Mouse (Mus musculus) intestine, embryonic 16.5 days (tissue): ENCODE data around the gene Dnajc2. TPM values are rescaled to one million over a fixed set of nuclear protein-coding genes. Genes with fewer than 3 reads are reported as not detected.
"Not testable (repeated sequence)": the region's sequence is repeated elsewhere in the genome, so short reads cannot be mapped to it uniquely, and the experiment has no call there.

Experiments
- ATAC-seq: fragments of 200-750 bp; cut with Nextera tagmentation; 2 replicates; pipeline ENCODE4 v1.8.0; 2017; ENCODE audit warnings: moderate TSS enrichment, moderate library complexity
- H3K27ac ChIP-seq: fragments of 300-500 bp; sonication (generic); 2 replicates; pipeline ENCODE4 v1.5.1; 2014; ENCODE audit warnings: mild to moderate bottlenecking, low read length
- H3K27me3 ChIP-seq: fragments of 300-500 bp; sonication (generic); replicated peaks from 2 replicates; pipeline ENCODE4 v1.6.1; 2014; ENCODE audit warnings: low read length, control low read depth, mixed read lengths; ENCODE audit not compliant: control insufficient read depth, insufficient read depth
- H3K36me3 ChIP-seq: fragments of 300-500 bp; sonication (generic); 2 replicates; pipeline ENCODE4 v1.6.1; 2014; ENCODE audit warnings: low read length, control low read depth; ENCODE audit not compliant: control insufficient read depth, insufficient read depth
- H3K4me1 ChIP-seq: fragments of 300-500 bp; sonication (generic); 2 replicates; pipeline ENCODE4 v1.6.1; 2014; ENCODE audit warnings: low read length, control low read depth, mixed read lengths; ENCODE audit not compliant: control insufficient read depth, insufficient read depth
- H3K4me2 ChIP-seq: fragments of 300-500 bp; sonication (generic); 2 replicates; pipeline ENCODE4 v1.6.1; 2014; ENCODE audit warnings: low read depth, low read length, control low read depth
- H3K4me3 ChIP-seq: fragments of 300-500 bp; sonication (generic); 2 replicates; pipeline ENCODE4 v1.5.1; 2014; ENCODE audit warnings: mild to moderate bottlenecking, low read length
- H3K9ac ChIP-seq: fragments of 300-500 bp; sonication (generic); 2 replicates; pipeline ENCODE4 v1.6.1; 2014; ENCODE audit warnings: low read depth, low read length
- H3K9me3 ChIP-seq: fragments of 300-500 bp; sonication (generic); 2 replicates; pipeline ENCODE4 v1.6.1; 2016; ENCODE audit warnings: low read length, control low read depth; ENCODE audit not compliant: control insufficient read depth
- WGBS: fragments of 180-500 bp; shearing (Covaris S2); extraction: QIAGEN DNeasy Blood & Tissue Kit; methylation state at CpG from one replicate; pipeline ENCODE4 v1.1.7; 2014; 5-methylcytosine and 5-hydroxymethylcytosine counted together
- polyA plus RNA-seq: library from polyadenylated mRNA; unstranded; fragments of >200 nt; fragmentation: Nextera tagmentation; extraction: Ambion mirVana; gene quantifications from 2 replicates; pipeline ENCODE4 v1.2.1, GENCODE M21; 2015

Dnajc2 gene
- polyA plus RNA-seq, 1 experiment from 2014 or later, result 63.2 TPM

DNA sequence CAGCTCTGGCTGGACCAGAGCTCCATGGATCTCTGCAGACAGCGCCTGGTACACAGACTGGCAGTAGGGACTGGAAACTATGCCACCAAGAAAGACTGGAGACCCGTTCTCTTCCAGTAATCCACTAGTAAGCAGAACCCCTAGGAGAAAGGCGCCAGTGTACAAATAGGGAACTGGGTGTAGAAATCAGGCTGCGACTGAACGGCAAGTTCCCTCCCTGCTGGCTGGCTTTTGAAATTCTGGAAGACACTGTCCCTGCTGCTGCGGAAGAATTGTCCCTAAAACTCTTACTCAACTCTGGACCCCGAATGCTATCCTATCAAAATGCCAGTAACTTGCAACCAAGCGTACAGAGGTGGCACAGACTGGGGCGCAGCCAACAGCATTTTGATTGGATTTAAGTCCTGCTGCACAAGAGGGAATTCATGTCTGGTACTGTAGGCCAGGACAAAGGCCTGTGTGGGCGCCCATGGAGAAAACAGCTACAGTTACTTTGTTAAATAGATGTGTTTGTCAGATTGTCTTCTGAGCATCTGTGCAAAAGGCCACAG, 67.8 kb downstream of the Dnajc2 start:
- no peak overlapping the region for H3K4me2 ChIP-seq
- WGBS, result 83% methylated on average over 10 of the region's 10 CpGs
- no peak overlapping the region for H3K4me3 ChIP-seq
- H3K4me1 ChIP-seq, result no peaks in the 10 kb centered on the region
- no peak for ATAC-seq
- no peak overlapping the region for H3K27ac ChIP-seq
- H3K9me3 ChIP-seq, result no peaks in the 10 kb centered on the region
- no peaks in the 10 kb centered on the region for H3K27me3 ChIP-seq
- H3K9ac ChIP-seq, result no peak overlapping the region
- no peaks in the 10 kb centered on the region for H3K36me3 ChIP-seq

DNA sequence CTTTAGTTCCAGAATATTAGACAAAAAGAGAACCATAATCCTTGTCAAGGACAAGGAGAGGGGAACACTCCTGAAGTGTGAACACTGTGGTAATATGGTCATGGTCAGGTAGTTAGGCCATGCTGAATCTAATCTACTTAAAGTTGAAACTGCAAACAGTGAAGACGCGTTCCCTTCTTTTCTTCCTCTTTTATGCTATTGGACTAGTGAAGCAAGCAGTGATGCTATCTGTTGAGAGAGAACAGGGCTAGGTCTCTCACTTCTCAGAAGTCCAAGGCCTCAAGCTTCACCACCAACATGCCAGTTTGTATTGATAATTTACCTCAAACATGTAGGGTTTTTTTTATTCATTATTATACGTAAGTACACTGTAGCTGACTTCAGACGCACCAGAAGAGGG, 70.6 kb downstream of the Dnajc2 start:
- no peaks in the 10 kb centered on the region for H3K9me3 ChIP-seq
- no peaks in the 10 kb centered on the region for H3K27me3 ChIP-seq
- ATAC-seq, result no peak
- H3K27ac ChIP-seq, result no peak overlapping the region
- WGBS, result 90% methylated on average over 4 of the region's 4 CpGs
- no peaks in the 10 kb centered on the region for H3K4me1 ChIP-seq
- H3K4me3 ChIP-seq, result no peak overlapping the region
- no peak overlapping the region for H3K4me2 ChIP-seq
- no peak overlapping the region for H3K9ac ChIP-seq
- no peaks in the 10 kb centered on the region for H3K36me3 ChIP-seq

DNA sequence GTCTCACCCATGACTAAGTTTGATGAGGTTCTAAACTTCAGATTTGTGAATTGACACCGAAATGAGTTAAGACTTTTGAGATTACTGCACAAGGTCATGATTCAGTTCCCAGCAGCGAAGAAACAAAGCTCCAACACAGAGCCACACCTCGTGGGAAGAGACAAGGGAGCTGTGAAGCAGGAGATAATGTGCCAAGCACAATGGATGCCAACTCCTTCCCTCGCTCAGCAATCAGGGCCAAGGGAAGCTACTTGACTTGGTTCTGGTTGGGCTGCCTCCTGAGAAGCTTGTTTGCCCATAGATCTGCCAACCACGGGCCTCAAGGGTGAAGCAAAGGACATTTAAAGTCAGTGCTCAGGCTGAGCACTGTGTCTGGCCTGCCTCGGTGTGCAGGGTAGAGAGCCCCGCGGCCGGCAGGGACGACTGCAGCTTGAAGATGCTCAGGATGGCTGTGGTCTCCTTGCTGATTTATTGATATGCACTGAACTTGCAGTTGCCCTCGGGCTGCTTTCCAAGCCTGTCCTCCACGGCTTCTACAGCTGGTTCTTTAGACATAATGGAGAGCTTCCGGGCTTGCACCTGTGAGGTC, 72.8 kb downstream of the Dnajc2 start:
- no peak overlapping the region for H3K4me2 ChIP-seq
- no peak overlapping the region for H3K9ac ChIP-seq
- ATAC-seq, result no peak
- no peak overlapping the region for H3K27ac ChIP-seq
- H3K9me3 ChIP-seq, result no peaks in the 10 kb centered on the region
- no peak overlapping the region for H3K4me3 ChIP-seq
- no peaks in the 10 kb centered on the region for H3K27me3 ChIP-seq
- H3K36me3 ChIP-seq, result no peaks in the 10 kb centered on the region
- WGBS, result 59% methylated on average over 13 of the region's 13 CpGs
- no peaks in the 10 kb centered on the region for H3K4me1 ChIP-seq

DNA sequence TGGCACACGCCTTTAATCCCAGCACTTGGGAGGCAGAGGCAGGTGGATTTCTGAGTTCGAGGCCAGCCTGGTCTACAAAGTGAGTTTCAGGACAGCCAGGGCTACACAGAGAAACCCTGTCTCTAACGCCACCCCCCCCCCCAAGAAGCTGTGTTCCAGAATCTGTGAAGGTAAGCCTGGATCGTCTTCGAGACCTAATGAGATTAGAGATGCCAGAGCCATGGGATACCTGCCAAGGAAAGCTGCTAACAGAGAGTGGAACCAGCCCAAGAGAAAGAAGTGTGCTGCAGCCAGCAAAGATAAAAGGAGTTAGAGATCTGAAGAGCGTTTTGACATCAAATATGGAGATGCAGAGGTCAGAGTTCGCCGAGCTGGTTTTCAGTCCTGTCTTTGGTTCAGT, 77.0 kb downstream of the Dnajc2 start:
- not testable (repeated sequence) for H3K9me3 ChIP-seq, H3K9ac ChIP-seq, H3K4me1 ChIP-seq, H3K4me3 ChIP-seq, H3K36me3 ChIP-seq, H3K4me2 ChIP-seq, ATAC-seq, H3K27ac ChIP-seq, H3K27me3 ChIP-seq
- 84% methylated on average over 8 of the region's 8 CpGs for WGBS

Other genes starting within 250 kb of the Dnajc2 start
- gene Lrrc17, start 241.7 kb downstream of the Dnajc2 start, polyA plus RNA-seq, result 34.1 and 38.0 TPM in 2 replicates
- 0.09 and 0.15 TPM in 2 replicates for gene Fbxl13, start 139.6 kb downstream of the Dnajc2 start, polyA plus RNA-seq
- 28.9 and 31.2 TPM in 2 replicates for gene Armc10, start 139.4 kb downstream of the Dnajc2 start, polyA plus RNA-seq
- 2.6 and 3.1 TPM in 2 replicates for gene Napepld, start 83.9 kb downstream of the Dnajc2 start, polyA plus RNA-seq
- 82.3 and 85.4 TPM in 2 replicates for gene Pmpcb, start 48.1 kb downstream of the Dnajc2 start, polyA plus RNA-seq
- 156 and 170 TPM in 2 replicates for gene Psmc2, start within 50 bp of the Dnajc2 start, polyA plus RNA-seq
- 0.12 and 0.13 TPM in 2 replicates for gene Slc26a5, start 80.4 kb upstream of the Dnajc2 start, polyA plus RNA-seq